Mouse (Mus musculus): ENCODE results near the gene BC100530.

GRCm38 (mm10) chr16:36389060-36389459, 21.5 kb upstream of the BC100530 start:
- TF ChIP-seq POLR2A (IDR thresholded peaks at IDR 0.05; ENCODE audit: control insufficient read depth, extremely low read depth, insufficient read depth, low read length, poor library complexity) (no peak), CTCF (IDR thresholded peaks at IDR 0.05; ENCODE audit: borderline replicate concordance, control insufficient read depth, extremely low read depth, insufficient read depth, low read length, poor library complexity) (no peak)
